Mouse (Mus musculus): Measurements from ENCODE around the gene Disp1.
A peak's percentile ranks its signal among the peaks of the same experiment; 100 is the strongest.

Disp1 gene

DNA sequence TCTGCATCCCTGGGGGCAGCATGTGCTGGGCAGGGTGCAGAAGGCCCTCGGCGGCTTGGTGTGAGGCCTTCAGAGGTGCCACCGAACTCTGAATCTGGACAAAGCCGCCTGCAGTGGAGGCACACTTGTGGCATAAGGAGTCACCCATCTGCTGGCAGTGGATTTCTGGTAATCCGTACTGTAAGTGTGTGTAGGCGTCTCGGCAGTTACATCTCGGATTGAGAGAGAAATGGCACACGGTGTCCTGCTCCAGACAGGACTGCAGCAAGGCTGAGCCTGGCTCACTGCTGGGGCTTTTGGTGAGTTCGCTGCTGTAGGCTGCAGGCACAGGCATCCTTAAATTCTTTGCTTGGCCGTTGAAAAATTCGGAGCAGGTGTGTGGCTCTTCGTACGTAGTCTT is 134.5 kb downstream of the Disp1 start:
- peak in 1 of 2 experiments; percentile 22 for DNase-seq (ENCODE audit: low spot score in 2 of 2)

DNA sequence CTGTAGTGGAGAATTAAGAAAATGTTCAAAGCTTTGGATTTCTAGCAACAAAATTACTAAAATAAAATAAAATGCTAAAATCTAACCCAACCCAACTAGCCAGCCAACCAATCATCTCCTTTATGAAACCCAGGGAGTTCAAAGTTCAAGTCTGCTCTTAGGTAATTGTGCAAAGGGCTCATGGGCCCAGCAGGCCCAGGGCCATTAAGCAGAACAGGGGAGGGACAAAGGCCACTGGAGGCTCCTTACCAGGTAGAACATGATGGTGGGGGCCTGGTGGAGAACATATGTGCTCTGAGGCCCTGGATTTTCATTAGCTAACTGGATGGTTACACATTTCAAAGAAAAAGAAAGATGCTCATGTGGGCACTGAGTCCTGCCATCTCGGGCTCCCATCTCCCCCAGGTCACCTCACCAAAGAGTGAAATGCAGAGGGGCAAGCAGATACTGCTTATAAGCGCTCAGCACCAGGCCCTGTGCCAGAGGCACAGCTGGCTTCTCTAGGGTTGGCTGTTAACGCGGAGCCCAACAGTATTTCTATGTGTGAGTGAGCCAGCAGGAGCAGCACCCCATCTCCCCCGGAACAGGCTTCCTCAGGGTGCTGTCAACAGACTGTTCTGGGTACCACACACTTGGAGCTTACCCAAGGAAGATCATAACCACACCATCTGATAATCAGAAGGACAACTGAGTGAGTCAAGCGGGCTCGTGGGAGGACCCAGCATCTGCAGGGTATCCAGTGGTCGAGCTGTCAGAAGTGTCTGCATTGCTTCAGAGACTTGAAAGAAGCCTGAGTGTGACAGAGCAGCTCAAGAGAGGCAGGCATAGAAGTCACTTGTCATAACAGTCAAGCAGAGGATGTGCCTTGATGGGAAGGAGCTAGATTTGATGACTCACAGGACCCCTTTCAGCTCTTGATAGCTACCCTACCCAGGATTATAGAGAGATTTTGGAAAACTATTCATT is 137.0 kb downstream of the Disp1 start:
- DNase-seq (ENCODE audit: low spot score in 2 of 2) = peak in 1 of 2 experiments; percentile 34

DNA sequence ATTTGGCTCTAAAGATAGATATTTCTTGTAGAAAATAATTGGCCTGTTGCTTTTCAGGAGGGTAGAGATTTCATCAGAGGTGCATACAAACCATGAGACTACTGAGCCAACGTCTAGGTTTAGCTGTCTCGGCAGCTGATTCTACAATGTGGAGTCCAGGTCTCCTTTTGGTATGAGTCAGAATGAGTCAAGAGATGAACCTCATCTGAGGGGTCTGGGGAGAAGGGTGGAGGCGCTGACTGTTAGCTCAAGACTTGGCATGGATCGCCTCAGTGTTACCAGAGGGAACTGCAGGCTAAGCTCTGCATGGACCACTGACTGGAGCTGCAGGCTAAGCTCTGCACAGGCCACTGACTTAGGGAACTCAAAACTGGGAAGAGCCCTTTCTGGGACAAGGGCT is 138.9 kb downstream of the Disp1 start:
- DNase-seq (ENCODE audit: low spot score in 2 of 2) = no peak

DNA sequence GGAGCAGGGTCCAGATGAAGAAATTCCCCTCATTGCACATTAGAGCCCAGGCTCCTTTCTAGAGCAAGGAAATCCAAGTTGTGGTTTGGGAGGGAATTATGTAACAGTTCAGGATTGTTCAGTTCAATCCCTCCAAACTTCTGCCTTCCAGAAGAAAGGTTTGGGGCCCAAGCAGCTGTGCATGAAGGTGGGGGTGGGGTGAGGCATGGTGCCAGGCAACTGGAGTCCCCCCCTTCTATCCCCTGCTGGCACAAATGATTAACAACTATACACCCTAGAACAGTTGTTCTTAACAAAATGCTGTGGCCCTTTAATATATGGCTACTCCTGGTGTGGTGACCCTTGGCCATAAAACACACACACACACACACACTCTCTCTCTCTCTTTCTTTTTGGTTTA is 140.2 kb downstream of the Disp1 start:
- DNase-seq (ENCODE audit: low spot score in 2 of 2) = no peak

DNA sequence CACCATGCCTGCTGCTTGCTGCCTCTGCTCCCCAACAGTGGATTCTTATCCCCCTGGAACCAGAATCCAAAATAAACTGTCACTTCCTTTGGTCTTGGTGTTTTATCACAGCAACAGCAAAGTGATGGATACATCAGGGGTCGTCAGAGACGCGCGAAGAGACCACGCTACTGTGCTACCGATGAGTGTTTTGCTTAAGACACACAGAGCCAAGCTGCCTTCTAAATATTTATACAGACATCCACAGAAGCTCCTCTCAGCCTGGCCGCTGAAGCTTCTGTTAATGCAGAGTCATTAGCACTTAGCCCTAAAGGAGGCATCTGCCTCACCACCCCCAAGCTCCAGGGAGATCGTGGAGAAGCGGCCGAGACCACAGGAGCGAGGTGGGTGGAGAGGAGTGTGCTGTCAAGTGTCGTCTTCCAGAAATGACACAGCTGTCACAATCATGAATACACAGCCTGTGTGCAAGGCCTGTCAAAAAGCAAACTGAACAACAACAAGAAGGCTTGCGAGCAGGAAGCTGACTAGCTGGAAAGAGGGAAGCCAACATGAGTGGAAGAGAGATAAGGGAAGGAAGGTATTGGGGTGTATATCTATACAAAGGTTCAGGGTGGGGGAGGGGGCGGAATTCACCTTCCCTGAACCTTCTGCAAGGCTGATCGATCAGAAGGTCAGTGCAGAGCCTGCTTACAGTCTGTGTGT is 146.1 kb downstream of the Disp1 start:
- peak; percentile 35 to 50 for DNase-seq (ENCODE audit: low spot score in 2 of 2)

DNA sequence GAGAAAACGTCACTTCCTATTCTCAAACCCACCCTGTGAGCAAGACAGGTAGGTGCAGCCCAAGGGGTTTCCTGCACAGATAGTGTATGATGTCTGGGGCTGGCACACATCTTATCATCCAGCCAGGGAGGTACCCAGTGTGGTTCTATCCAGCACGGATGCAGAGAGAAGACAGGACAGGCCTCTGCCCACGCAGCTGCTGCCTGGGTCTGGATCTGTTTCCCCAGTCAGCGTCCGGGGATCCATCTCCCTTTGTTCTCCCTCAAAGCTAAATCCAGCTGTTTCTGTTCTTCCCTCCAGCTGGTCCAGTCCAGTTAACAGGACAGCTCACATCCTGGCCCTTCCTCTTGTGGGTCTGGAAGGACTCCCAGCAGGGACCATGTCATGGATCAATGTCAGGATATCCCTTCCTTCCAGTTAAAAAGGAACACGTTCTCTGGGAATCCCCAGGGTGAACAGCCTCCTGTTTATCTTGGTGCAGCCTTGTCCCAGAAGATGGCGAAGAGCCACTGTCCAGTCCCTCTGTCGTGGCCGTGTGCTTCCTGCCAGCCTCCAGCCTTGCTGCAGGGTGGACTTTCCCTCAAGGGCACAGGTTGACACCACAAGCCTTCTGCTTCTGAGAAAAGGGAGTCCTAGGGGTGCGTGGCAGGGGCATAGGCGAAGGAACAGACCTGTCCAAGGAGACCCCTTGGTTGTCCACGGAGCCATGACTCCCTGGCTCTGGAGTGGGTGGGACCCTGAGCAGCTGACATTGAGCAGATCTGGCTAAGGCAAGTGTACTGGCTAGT is 148.9 kb downstream of the Disp1 start:
- no peak for DNase-seq (ENCODE audit: low spot score in 2 of 2)

DNA sequence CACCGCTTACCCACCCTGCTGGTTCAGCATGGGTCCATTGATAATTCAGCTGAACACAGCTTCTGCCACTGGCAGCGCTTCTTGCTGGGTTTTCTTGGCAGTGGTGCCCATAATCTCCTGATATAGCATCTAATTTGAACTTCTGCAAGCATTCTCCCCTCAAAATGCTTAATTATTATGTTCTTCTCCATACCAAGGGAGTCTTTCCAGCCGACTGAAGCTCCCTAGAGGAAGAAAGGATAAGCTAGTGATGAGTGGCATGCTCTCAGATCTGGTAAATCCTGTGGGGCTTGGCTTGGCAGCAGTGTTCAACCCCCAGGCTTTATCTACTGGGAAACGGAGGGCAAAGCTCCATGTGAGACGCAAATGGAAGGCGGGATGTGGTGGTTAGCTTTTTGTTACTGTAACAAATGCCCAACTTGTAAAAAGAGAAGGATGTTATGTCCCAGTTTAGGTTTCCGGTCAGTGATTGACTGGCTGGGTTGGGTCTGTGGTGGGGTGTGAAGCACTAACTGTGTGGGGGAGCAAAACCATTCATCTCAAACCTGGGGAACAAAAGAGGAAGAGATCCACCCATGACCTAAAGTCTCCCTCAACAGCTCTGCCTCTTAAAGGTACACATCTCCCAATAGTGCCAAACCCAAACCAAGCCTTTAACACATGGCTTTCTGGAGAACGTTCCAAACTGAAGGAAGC is 151.2 kb downstream of the Disp1 start:
- DNase-seq (ENCODE audit: low spot score in 2 of 2) = no peak

DNA sequence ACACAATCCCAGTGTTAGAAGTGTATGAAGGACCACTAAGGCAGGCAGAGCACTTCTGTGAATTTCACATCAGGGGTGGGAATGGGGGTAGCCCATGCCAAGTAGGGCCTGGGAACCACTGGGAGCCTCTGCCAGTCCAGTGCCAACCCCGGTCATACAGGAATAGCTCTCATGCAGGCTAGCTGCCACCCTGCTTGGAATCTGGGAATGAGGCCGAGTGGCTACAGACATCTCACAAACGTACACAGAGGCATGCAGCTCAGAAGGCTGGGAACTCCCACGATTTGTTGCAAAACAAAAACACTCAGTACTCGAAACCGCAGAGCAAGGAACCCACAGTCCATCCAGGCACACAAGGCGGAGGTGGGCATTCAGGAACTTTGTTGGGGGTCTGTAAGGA is 153.5 kb downstream of the Disp1 start:
- no peak for DNase-seq (ENCODE audit: low spot score in 2 of 2)

DNA sequence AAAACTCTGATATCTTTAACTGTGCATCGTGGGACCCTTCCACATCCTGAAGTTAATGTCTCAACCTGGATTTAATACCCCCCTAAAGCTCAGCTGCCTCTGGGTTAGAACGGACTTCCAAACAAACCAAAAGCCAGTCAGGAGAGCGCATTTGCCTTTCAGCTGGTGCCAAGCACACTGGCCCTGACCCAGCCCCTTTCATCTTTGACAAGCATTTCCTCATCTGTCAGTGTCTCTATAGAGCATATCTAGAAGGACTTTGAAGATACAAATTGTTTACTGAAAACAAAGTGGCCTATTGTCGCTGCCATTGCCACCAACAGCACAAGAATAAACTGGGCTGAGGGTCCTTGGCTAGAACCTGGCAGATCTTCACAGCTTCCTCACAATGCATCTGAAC is 154.3 kb downstream of the Disp1 start:
- DNase-seq (ENCODE audit: low spot score in 2 of 2) = no peak

DNA sequence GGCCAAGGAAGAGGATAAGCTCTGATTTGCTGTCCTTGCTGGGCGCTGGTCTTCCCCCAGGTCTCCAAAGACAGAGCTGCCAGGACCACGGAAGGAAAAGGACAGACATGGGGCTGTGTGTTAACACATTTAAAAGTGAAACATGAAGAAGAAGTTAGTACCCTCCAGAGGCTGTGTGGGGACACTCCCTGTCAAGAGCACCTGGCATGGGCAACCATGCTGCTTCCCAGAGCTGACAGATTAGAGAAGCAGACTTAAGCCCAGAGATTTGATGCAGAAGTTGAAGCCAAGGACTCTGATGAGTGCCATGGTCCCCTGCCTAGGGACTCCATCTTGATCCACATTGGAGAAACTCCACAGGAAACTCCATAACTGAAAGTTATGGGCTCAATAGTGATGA is 160.7 kb downstream of the Disp1 start:
- DNase-seq (ENCODE audit: low spot score in 2 of 2) = no peak

DNA sequence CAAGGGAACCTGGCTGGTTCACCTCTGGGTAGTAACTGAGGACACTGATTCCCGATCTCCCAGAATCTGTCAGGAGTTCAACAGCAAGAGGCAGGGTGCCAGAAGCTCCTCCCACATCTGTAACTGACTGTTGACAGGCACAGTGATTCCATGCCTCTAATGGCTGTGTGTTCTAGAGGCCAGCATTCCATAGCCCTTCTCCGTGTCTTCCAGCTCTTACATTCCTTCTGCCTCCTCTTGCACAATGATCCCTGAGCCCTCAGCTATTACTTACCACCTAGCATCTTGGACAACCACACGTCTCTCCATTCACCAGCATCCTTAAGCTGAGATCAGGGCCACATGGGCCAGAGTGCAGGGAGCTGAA is 165.1 kb downstream of the Disp1 start:
- no peak for DNase-seq (ENCODE audit: low spot score in 2 of 2)

DNA sequence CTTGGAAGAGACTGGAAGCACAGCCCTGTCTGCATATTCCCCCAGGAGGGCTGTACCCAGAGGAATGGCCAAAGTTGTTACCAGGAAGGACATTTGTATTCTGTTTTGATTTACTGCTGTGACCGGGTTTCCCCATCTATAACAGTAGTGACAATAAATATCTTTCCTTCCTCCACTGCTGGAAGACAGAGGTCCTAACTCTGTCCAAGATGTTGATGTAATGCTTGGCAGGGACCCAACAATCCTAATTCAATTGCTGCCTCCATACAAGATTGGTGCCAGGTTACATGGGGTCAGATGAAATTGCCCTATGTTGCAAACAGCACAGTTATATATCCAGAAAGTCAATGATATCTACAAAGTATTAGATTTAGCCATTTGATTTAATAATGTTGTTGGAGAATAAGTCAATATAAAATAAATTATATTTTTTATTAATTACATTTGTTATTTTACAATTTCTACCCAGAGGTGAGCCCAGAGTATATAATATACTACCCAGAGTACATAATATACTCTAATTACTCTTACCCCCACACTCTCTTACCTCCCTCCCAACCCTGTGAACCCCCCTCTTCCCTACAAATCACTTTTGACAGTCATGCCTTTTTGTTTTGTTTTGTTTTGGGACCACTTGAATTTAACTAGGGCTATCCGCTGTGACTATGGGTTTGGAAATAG is 165.6 kb downstream of the Disp1 start:
- DNase-seq (ENCODE audit: low spot score in 2 of 2) = no peak

DNA sequence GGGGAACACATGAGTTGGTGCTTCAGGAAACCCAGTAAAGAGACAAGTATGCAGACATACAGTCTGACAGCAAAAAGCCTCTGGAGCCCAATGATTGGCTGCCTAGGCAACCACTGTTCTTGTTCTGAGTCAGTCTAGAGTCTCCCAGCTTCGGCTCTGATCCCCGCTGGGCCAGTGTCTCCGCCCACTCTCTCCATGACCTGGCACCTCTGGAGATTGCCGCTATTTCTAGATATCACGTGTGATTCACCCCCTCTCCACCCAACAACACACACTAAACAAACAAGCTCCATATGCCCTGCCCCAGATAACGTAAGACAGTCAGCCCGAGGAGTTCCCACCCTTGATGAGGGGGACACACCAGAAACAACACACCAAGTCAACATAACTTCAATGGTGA is 168.7 kb downstream of the Disp1 start:
- no peak for DNase-seq (ENCODE audit: low spot score in 2 of 2)

DNA sequence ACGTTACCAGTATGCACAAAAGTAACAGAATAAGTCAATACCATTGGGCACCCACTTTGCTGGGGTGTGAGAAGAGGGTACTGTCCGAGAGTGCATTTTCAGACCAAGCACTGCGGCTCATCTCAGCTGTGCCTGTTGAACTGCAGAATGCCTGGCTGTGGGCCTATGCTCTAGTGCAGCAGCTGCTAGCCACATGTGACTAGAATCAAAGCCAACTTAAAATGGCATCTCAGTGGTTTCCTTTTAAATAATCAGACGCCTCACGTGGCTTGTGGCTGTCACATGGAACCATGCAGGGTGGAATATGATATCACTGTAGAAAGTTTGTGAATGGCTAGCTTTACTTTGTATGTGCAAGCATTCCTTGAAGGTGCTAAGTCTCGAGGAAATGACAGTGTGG is 172.0 kb downstream of the Disp1 start:
- no peak for DNase-seq (ENCODE audit: low spot score in 2 of 2)

DNA sequence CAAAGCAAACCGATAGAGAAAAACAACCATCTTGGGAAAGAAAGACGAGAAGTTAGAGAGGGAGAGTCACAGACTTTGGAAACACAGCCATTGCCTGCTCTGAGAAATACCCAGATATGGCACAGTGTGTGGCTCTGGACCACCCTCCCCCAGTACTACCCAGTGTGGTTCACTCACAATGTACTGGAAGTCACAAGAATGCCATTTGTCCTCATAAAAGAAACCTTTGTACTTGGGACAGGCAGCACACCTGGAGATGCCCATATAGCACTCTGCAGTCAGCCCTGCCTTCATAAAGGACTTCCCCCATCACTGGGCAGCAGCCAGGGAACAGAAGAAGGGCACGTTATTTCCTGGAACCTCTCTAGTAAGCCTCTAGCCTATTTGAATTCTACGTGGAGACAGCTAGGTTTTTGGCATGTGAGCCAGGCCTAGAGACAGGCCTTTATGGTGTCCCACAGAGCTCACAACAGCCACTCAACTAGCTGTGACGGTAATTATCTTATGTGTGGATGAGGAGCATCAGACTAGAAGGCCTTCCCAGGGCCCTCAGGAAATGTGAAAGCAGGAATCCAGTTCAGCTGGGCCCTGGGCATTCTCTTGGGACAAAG is 173.3 kb downstream of the Disp1 start:
- DNase-seq (ENCODE audit: low spot score in 2 of 2) = no peak

DNA sequence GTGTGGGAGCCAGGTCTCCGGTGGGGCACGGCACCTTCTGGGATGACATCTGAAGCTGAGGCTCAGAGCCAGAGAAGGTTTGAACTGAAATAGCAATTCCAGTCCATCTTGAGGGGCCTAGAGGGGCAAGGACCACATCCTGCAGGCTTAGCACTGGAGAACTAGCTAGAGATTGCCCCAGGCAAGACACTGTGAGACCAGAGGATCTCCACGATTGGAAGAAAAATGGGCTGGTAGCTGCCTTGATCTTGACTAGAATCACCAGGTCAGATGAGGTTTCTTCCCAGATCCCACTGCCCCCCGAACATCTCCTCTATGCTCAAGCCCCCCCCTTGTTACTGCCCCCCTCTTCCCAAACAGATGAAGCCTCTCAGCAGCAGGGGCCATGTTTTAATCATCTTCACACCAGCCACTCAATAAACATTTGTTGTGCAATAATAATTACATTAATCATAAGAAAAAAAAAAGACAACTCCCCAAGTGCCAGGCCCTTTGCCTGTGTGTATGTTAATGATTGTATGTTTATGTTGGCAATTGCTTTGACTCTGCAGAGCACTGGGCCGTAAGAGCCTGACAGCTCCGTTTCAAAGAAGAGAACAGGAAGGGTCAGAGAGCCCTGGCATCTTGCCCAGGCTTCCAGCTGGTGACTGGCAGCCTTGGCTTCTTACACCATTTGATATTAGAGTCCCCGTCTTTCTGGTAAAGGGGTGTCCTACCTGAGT is 174.0 kb downstream of the Disp1 start:
- DNase-seq (ENCODE audit: low spot score in 2 of 2) = no peak

DNA sequence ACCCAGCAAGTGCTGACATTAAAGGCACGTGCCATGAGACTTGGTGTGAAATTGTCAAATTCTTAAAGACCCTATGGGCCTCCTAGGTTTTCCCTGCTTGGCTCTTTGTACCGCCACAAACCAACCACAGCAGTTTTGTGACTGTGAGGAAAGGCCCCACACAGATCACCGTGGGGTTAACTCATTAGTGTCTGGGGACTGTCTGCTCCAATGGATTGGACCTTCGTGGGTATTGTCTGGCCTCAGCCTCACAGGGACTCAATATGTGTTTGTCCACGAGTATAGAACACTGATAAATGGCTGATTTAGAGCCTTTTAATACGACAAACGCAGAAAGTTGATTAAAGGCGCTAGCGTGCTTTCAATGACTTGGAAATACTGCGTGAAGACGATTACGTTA is 175.2 kb downstream of the Disp1 start:
- no peak for DNase-seq (ENCODE audit: low spot score in 2 of 2)

DNA sequence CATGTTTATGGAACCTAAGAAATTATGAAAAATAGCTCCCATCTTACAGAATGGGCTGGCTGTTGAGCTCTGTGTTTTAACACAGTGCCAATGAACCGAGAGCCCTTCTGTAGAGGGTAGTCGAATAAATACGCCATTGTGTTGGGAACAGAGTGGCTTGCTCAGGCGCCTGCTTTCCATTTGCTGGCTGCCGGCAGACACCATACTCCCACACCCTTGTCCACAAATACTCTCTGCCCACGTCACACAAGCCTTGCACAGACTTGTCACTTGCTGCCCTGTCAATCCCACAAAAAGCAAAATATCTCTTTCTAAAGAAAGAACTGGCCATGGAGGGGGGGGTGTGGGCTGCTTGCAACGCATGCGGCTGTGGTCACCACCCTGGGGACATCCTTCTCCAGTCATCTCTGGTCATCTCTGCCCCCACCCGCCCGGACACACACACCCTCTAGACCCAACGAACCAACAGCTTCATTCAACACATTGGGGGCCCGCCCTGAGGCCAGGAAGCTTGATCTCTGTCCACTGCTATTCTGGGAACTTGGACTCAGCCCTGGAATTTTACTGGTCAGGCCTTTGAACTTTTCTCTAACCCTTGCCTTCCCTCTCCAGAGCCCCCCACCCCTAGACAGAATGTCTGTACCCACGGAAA is 178.0 kb downstream of the Disp1 start:
- DNase-seq (ENCODE audit: low spot score in 2 of 2) = peak; percentile 31 to 61

DNA sequence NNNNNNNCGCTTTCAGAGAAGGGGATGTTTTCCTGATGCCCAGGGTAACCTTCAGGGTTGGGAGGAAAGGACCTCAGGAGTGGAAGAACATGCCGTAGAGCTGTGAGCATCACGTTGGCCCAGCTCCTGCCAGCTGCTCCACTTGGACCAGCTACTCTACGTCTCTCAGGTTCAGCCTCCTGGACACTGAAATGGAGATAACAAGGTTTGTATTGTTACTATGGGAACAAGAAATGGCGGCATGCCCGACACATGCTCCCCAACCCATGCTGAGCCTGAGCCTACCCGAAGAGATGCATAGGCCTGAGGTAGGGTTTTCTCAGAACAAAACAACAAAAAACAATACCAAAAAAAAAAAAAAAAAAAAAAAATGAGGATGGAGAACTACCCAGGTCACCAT is 179.6 kb downstream of the Disp1 start:
- no peak for DNase-seq (ENCODE audit: low spot score in 2 of 2)

Data from left cerebral cortex, adult 9 months (tissue).